Mouse (Mus musculus): Measurements from ENCODE around the gene Smim27.

Smim27 gene

GRCm38 (mm10) chr4:40269430-40270032 lies at the start of gene Smim27, which contains the start of gene Topors:
Smim27 (plus strand) TSS chr4:40269579.
Topors (minus strand) TSS chr4:40269850.
- DNase-seq: peak; percentile 94

DNA sequence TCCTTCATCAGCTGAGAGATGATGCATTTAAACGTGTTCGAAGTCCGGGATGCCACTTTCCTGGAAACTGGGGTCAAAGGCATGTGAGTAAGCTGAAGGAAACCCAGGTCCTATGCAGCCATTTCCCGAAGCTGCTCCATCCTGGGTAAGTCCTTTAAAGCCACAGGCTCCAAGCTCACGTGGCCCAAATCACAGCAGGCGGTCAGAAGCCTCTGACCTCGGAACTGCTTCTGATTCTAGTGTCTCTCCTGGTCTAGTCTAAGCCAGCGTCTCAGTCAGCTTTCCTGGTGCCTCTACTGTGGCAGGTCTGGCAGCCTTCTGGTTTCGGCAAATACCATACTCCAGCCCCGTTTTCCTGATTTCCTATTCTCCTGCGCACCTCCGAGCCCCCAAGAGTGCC lies 48.9 kb upstream of the Smim27 start:
- no peak for DNase-seq

DNA sequence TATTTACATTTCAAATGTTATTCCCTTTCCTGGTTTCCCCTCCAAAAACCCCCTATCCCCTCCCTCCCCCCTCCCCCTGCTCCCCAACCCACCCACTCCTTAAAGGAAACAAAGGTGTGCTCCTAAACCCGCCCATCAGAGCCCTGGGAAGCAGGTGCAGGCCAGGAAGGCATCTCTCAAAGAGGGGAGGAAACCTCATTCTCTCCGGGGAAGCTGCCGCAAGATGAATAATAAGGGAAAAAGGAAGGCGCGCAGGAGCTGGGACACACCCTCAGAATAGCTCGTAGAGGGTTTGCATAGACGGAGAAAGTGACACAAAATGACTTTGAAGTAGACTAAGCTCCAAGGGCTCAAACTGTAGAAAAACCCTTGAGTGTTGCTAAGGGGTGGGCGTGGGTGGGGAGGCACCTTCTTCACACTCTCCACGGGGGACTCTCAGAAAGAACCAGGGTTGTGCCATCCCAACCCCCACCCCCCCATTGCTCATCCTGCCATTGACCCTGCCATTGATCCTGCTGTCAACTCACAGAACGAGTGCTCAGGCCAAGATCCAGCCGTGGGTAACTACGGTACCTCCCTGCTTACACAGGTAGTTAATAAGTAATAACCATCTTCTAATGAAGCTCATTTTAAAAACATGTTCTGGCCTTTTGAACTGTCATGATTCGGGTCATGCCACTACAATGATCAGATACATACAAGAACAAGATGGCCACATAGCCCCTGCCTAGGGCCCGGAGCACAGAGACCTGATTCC lies 48.2 kb upstream of the Smim27 start:
- DNase-seq: no peak

DNA sequence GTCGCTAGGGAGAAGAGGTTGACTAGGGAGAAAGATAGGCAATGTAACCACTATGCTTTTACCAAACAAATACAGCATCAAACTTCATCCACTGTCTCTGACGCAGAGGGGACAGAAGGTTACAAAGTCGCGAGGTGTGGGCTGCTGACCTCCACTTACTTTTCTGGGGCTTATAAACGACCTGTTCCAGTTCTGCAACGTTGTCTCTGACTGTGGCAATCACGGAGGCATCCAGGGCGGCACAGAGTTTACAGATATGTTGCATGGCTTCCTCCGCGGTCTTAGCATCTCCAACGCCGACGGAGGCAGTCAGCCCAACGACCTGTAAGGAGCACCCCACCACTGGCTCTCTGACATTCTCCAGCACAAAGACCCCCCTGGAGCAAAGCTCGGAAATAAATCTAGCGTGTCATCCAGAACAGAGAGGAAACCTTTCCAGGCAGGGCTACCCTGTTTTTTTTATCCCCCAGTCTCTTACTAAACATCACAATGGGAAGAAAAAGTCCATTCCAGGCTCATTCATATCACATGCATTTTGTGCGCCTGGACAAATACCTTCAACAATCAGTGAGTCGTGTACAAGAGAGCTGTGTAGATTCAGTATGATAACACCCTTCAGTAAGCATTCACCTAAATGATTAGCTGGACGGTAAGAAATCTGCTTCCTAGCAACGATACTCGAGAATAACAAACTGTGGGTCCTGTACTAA lies 47.3 kb upstream of the Smim27 start:
- DNase-seq: no peak

- DNase-seq: no peak
Observed at GRCm38 (mm10) chr4:40226095-40226494, 43.3 kb upstream of the Smim27 start.

- DNase-seq: no peak
Observed at GRCm38 (mm10) chr4:40227131-40227530, 42.2 kb upstream of the Smim27 start.

- DNase-seq: no peak
Observed at GRCm38 (mm10) chr4:40227886-40228285, 41.5 kb upstream of the Smim27 start.

DNA sequence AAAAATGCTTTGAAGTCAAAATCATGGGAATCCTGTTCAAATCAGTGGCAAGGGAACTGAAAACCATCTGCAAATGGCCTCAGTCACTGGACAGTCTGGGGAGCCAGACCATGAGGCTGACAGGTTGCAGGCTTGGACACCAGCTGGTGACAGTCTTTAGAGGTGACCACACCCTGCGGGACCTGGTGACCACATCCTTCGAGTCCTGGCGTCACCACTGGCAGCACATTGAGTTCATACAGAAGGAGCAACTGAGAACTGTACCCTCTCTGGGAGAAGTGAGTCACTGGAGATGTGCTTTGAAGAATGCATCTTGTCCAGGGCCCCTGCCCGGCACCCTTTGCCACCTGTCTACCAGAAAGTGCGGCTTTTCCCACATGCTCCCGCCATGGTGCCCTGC lies 39.7 kb upstream of the Smim27 start:
- no peak for DNase-seq

- no peak for DNase-seq
Observed at GRCm38 (mm10) chr4:40233062-40233664, 36.2 kb upstream of the Smim27 start.

- no peak for DNase-seq
Observed at GRCm38 (mm10) chr4:40234256-40234655, 35.1 kb upstream of the Smim27 start.

GRCm38 (mm10) chr4:40236829-40237228 lies 32.5 kb upstream of the Smim27 start:
- DNase-seq: no peak

DNA sequence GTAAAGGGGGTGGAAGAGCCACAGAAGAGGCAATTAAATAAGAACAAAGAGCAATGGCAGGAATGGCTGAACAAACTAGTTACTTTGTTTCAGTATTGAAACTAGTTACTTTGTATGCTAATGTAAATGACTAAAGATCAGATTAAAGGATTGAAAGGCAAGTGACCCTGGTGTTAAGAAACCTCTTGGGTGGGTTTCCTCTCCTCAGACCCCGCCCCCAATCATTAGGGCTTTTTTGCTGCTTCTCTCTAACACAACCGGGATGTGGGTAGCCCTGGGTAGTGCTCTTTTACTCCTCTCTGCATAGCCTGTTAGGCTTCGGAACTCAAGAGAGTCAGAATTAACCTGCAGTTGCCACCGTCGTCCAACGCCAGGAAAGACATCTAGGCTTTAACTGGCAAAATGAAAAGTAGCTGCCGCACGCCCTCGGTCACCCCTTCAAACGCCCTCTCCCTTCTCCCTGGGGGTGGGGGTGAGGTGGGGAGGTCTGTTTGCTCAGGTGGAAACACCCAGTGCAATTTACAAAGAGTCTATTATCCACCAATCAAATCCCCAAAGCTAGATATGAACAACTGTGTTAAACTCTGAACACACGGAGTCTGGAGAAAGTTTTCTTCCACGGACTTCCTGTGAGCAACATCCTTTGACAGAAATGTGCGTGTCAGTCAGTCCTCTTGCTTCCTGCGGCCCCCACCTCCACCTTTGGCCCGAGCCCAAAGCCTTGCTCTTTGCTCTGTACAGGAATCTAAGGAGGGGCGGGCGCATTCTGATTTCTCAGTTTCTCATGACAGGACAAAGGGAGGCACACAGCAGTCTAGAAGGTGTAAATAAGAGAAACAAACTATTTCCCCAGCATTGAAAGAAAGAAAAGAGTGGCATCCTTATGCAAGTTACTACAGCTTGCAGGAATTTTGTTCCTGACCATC lies 30.6 kb upstream of the Smim27 start:
- DNase-seq: peak; percentile 25

DNA sequence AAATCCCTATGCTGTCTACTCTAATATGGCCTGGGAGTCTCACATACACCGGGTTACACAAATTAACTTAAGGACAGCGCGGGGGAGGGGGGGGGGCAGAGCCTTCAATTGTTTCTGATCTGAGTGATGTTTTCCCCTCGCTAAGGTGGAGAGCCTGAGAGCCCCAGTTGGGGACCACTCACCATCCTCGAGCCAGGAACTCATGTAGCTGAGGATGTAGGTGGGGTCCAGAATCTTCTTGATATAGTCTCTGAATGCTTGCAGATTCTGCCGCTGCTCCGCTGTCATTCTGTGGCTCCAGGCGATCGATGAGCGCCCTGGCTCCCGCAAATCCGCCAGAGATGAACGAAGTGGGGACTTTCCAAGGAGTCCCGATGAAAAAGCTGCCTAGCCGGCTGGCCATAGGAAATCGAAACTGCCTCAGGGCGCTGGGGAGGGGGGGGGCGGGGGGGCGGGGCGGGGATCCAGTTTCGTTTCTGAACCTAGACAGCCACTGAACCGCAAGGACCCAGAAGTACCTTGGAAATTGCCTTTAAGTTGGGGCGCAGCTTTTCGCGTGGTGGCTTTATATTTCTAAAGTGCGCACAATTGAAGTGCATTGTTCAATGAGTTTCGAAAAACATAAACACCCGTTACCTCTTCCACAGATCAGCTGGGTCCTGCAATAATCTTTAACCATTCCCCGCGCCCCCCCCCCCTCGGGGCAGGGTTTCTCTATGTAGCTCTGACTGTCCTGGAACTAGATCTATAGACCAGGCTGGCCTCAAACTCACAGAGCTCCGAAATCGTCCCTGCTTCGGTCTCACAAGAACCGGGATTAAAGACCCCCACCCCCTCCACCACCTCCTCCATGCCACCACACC lies 29.7 kb upstream of the Smim27 start, which contains the start of gene Ddx58:
Ddx58 (minus strand) TSS at position 420 of the 863 bp plus-strand sequence.
- no peak for DNase-seq

GRCm38 (mm10) chr4:40240272-40240744 lies 29.1 kb upstream of the Smim27 start:
- no peak for DNase-seq

- no peak for DNase-seq
Observed at GRCm38 (mm10) chr4:40241928-40242327, 27.5 kb upstream of the Smim27 start.

GRCm38 (mm10) chr4:40243006-40243405 lies 26.4 kb upstream of the Smim27 start:
- DNase-seq: no peak

DNA sequence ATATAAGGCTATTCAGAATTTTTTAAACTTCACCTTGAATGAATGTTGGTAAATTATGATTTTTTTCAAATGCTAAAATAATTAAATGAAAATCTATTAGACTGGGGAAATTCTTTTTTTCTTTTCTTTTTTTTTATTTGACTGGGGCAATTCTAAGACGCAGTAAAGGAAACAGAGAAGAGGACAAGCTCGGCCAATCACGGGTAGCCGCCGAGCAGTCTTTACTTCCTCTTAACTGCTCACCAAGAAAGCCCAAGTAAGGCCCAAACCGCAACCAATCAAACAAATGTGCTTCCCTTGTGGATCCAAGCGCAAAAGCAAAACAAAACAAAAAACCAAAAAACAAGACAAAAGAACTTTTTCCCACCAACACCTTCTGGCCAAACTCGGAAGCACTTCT lies 25.3 kb upstream of the Smim27 start:
- DNase-seq: no peak

GRCm38 (mm10) chr4:40250984-40251383 lies 18.4 kb upstream of the Smim27 start:
- no peak for DNase-seq

- DNase-seq: no peak
Observed at GRCm38 (mm10) chr4:40253766-40254165, 15.6 kb upstream of the Smim27 start.

DNA sequence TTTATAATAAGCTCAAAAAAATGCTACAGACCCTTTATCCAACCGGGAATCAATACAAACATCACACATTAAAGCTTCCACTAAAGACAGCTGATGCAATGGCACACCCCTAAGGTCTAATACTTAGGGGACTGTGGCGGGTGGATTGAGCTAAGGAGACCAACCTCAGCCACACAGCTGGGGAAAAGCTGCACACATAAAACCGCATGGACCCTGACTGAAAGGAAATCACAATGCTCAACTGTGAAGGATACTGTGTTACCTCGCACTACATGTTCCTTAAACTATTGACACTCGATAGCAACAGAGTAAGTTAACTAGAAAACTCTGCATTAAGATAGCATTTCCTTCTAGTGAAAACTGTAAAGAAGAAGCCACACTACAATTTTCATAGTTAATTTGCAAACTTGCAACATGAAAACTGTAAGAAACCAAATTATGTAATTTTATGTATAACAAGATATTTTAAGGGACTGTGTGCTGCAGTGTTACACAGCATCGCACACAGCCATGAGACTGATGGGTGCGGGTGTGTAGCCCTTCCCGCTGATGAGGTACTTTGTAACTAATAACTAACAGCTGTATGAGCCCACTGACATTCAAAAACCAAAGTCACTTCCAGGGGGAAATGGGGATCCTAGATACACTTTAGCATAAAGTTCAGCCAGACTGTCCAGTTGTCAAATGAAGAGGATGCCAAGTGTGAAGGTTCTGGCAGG lies 14.8 kb upstream of the Smim27 start:
- DNase-seq: no peak

Data from cerebellum, adult 11-12 months (tissue).